Mouse (Mus musculus) neural tube, embryonic 11.5 days (tissue): ENCODE results near the gene Zcchc13. TPM values are rescaled to one million over a fixed set of nuclear protein-coding genes. Genes with fewer than 3 reads are reported as not detected.
"Not testable (repeated sequence)": the region's sequence is repeated elsewhere in the genome, so short reads cannot be mapped to it uniquely, and the experiment has no call there.

Experiments used
- ATAC-seq: fragments of 200-750 bp; cut with Nextera tagmentation; 2 replicates; pipeline ENCODE4 v1.8.0; 2017; ENCODE audit warnings: moderate number of reproducible peaks, mild to moderate bottlenecking, moderate TSS enrichment, moderate library complexity; ENCODE audit not compliant: insufficient read depth, low FRiP score, low TSS enrichment
- DNase-seq: peaks from one replicate; pipeline ENCODE4 v3.0.0-alpha.2; 2015; ENCODE audit warnings: low spot score
- H3K27ac ChIP-seq: fragments of 300-500 bp; sonication (generic); 2 replicates; pipeline ENCODE4 v1.5.1; 2014; ENCODE audit warnings: low read depth, mild to moderate bottlenecking, low read length
- H3K27me3 ChIP-seq: fragments of 300-500 bp; sonication (generic); 2 replicates; pipeline ENCODE4 v1.6.1; 2014; ENCODE audit warnings: mild to moderate bottlenecking, low read length, mixed read lengths; ENCODE audit not compliant: control insufficient read depth, insufficient read depth
- H3K36me3 ChIP-seq: fragments of 300-500 bp; sonication (generic); 2 replicates; pipeline ENCODE4 v1.6.1; 2014; ENCODE audit warnings: mild to moderate bottlenecking, low read length, moderate library complexity, mixed read lengths; ENCODE audit not compliant: control insufficient read depth, insufficient read depth
- H3K4me1 ChIP-seq: fragments of 300-500 bp; sonication (generic); 2 replicates; pipeline ENCODE4 v1.6.1; 2014; ENCODE audit warnings: low read length, mixed read lengths; ENCODE audit not compliant: control insufficient read depth, insufficient read depth
- H3K4me2 ChIP-seq: fragments of 300-500 bp; sonication (generic); 2 replicates; pipeline ENCODE4 v1.6.1; 2014; ENCODE audit warnings: low read depth, mild to moderate bottlenecking, moderate library complexity
- H3K4me3 ChIP-seq: fragments of 300-500 bp; sonication (generic); 2 replicates; pipeline ENCODE4 v1.5.1; 2014; ENCODE audit warnings: low read depth, low read length
- H3K9ac ChIP-seq: fragments of 300-500 bp; sonication (generic); 2 replicates; pipeline ENCODE4 v1.6.1; 2014; ENCODE audit warnings: mild to moderate bottlenecking, low read length
- H3K9me3 ChIP-seq: fragments of 300-500 bp; sonication (generic); 2 replicates; pipeline ENCODE4 v1.6.1; 2016; ENCODE audit warnings: low read length; ENCODE audit not compliant: control insufficient read depth
- WGBS: fragments of 180-500 bp; shearing (Covaris S2); extraction: QIAGEN DNeasy Blood & Tissue Kit; methylation state at CpG from one replicate; pipeline ENCODE4 v1.1.7; 2014; 5-methylcytosine and 5-hydroxymethylcytosine counted together
- polyA plus RNA-seq: library from polyadenylated mRNA; unstranded; fragments of >200 nt; fragmentation: Nextera tagmentation; extraction: Ambion mirVana; gene quantifications from 2 replicates; pipeline ENCODE4 v1.2.1, GENCODE M21; 2014

Gene Zcchc13
- polyA plus RNA-seq, 1 experiment from 2014 or later, result not detected

GRCm38 (mm10) chrX:103664445-103664844, 34.1 kb downstream of the Zcchc13 start:
- not testable (repeated sequence) for H3K4me1 ChIP-seq, H3K9me3 ChIP-seq, DNase-seq, ATAC-seq, H3K9ac ChIP-seq, H3K27me3 ChIP-seq, H3K27ac ChIP-seq, H3K4me2 ChIP-seq, H3K36me3 ChIP-seq, H3K4me3 ChIP-seq
- 91% methylated on average over 10 of the region's 10 CpGs for WGBS

DNA sequence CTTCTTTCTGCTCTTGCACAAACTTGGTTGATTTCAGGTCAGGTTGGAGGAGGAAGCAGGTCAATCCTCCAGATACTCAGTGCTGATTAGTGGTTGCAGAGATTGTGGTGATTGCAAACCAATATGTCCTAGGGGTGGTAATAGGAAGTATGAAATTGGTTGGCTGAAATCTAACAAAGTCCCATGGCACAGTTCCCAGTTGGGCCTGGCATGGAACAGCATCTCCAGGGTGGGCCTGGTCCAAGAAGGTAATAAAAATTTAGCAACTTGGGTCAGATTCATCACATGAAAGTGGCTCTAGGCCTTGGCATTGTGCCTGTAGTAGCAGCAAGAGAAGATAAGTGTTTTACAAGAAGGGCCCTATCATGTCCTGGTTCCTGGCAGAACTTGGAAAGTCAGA, 39.9 kb downstream of the Zcchc13 start:
- ATAC-seq, result no peak
- no peaks in the 10 kb centered on the region for H3K4me1 ChIP-seq

DNA sequence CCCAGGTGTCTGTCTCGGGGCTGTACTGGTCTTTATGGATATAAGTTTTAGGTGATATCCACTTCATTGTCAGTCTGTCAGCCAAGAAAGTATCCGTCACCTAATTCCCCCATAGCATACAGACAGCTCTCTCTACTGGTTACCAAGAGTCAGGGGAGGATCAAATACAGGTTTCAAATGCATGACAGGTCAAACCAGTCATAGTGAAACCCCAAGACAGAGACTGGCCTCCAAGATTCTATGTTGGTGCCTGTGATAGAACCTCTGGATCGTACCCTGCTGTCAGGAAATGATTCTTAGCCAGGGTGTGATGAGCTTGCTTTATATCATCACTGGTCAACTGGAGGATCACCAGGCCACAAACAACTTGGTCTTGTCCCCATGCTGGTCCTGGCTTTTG, 43.4 kb downstream of the Zcchc13 start:
- DNase-seq (no peak), ATAC-seq (no peak)
- Histone ChIP-seq H3K4me2 (no peak overlapping the region), H3K9me3 (no peaks in the 10 kb centered on the region), H3K4me1 (no peaks in the 10 kb centered on the region), H3K9ac (no peak overlapping the region), H3K36me3 (no peaks in the 10 kb centered on the region), H3K4me3 (no peak overlapping the region), H3K27me3 (peaks cover 10% of the 10 kb centered on the region; the same call in 1 of the 2 replicates), H3K27ac (no peak overlapping the region)
- WGBS, result 72% methylated on average over 3 of the region's 3 CpGs

More for the DNA sequence above, 39.9 kb downstream of the Zcchc13 start:
- Histone ChIP-seq H3K4me3 (no peak overlapping the region), H3K4me2 (no peak overlapping the region), H3K27ac (no peak overlapping the region), H3K36me3 (no peaks in the 10 kb centered on the region), H3K9ac (no peak overlapping the region), H3K27me3 (peaks cover 7% of the 10 kb centered on the region; the same call in 1 of the 2 replicates), H3K9me3 (no peaks in the 10 kb centered on the region)
- no peak for DNase-seq

DNA sequence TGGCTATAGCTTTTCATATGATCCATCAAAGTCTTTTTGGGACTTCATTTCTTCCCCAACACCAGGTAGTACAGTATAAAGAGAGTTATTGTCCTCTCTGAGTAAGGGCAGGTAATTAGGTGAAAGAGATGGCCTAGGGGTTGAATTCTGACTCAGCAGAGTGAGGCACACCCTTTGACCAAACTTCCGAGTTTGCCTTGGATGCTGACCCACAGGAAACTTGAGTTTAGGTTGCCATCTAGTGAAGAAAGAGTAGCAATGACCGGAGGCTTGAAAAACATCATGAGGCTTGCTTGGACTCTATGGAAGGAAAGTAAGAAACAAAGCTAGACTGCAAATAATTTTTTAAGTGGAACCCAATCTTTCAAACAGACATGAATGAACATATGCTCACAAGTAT, 44.3 kb downstream of the Zcchc13 start:
- WGBS, result 39% methylated on average over 2 of the region's 2 CpGs
- Histone ChIP-seq H3K9ac (no peak overlapping the region), H3K4me2 (no peak overlapping the region), H3K4me1 (no peaks in the 10 kb centered on the region), H3K27me3 (peaks cover 12% of the 10 kb centered on the region; the same call in 1 of the 2 replicates), H3K9me3 (no peaks in the 10 kb centered on the region), H3K27ac (no peak overlapping the region), H3K36me3 (no peaks in the 10 kb centered on the region), H3K4me3 (no peak overlapping the region)
- DNase-seq (no peak), ATAC-seq (no peak)

Other genes starting within 250 kb of the Zcchc13 start
- 0.29 and 0.82 TPM in 2 replicates for gene Tsx, start 216.1 kb upstream of the Zcchc13 start, polyA plus RNA-seq
- gene Gm26992, start 208.6 kb upstream of the Zcchc13 start, polyA plus RNA-seq, result not detected in 2 replicates
- gene Slc16a2, start 191.4 kb downstream of the Zcchc13 start, polyA plus RNA-seq, result 15.5 and 16.3 TPM in 2 replicates